Mouse (Mus musculus): ENCODE measurements around the gene Rfx7. TPM values are rescaled to one million over a fixed set of nuclear protein-coding genes. Genes with fewer than 3 reads are reported as not detected.
"Not testable (repeated sequence)": the region's sequence is repeated elsewhere in the genome, so short reads cannot be mapped to it uniquely, and the experiment has no call there.

The Rfx7 gene
- total RNA-seq, 4 experiments from 2014 or later: 20.0 to 28.9 (median 23.8) TPM

DNA sequence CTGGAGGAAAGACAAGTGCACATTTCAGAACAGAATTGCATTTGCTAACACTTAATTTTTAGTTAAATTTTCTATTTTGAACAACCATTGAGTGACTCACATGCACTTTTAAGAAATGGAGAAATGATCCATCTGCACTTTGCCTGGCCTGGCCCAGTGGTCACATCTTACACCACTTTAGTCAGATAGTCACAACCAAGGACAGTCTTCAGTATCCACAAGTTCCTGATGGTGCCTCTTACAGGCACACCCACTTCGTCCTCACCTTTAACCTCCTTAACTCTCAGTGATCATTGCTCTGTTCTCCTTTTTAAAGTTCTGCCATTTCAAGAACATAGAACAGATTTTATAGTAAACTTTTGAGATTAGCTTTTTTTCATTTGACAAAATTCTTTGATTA lies 26.7 kb downstream of the Rfx7 start:
- no peak for DNase-seq

DNA sequence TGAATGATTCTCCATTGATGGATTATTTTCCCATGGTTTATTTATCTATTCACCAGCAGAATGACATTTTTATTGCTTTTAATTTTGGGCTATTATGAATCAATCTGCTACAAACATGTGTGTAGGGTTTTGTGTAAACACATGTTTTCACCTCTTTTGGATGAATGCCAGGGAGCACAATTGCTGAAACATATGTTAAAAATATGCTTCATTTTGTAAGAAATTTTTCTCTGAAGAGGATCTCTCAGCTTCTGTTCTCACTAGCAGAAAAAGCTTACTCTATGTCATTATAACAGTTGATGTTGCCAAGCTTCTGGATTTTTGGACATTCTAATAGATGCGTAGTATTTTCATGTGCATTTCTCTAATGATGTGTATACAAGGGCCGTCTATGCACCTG lies 28.3 kb downstream of the Rfx7 start:
- no peak for DNase-seq

DNA sequence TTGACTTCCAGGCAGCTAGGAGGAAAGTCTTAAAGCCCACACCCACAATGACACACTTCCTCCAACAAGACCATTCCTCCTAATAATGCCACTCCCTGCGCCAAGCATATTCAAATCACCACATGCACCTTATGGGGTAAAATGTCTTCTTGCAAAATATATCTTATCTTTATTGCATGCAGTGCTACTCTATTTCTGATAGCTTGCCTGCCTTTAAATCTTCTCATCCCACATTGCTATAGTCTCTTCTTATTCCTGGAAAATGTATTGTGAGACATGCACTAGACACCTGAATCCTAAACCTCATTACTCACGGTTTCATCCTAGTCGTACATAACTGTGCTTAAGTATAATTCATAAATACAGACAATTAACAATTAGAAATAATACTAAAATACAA lies 31.2 kb downstream of the Rfx7 start:
- DNase-seq: no peak

DNA sequence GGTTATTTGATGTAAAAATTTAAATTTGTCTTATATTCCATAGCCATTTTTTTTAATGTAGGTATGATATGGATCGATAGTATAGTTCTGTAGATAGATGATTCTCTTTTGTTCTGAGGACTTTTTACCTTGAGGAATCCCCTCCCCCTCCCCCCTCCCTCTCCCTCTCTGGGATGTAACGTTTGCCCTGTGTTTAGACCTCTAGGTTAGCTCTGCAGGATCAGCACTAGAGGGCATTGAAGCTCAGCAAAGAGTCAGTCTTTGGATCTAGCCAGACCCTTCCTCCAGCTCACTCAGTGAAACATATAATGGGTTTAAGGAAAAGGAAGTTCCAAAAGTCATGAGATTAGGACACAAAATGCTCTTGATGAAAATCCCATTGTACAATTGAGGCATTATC lies 35.1 kb downstream of the Rfx7 start:
- no peak for DNase-seq

DNA sequence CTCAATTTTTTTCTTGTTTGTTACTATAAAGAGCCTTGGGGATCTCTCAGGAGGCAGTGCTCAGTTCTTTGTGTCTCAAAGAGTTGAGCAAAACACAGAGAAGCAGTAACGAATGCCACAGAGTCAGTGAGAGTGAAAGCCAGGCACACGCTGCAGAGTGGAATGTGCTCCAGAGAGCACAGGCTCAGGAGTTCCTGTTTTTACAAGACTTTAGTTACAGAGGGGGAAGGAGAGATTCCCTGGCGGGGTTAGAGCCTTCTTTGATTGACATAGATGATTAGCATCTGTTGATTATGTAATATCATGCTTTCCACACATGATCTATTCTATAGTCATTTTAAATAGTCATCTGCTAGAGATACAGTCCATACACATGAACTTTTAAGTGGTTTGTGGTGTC lies 48.2 kb downstream of the Rfx7 start:
- DNase-seq: no peak

DNA sequence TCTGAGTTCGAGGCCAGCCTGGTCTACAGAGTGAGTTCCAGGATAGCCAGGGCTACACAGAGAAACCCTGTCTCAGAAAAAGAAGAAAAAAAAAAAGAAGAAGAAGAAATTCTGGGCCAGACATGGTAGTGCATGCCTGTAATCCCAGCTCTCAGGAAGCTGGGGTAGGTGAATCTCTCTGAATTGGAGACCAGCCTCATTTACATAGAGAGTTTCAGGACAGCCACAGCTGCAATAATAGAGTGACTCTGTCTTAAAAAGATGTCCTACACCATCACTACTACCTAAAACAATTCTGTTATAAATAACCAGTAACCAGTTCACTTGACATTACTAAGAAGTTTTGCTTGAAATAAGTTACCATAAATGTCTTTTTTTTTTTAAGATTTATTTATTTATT lies 58.8 kb downstream of the Rfx7 start:
- DNase-seq: no peak

DNA sequence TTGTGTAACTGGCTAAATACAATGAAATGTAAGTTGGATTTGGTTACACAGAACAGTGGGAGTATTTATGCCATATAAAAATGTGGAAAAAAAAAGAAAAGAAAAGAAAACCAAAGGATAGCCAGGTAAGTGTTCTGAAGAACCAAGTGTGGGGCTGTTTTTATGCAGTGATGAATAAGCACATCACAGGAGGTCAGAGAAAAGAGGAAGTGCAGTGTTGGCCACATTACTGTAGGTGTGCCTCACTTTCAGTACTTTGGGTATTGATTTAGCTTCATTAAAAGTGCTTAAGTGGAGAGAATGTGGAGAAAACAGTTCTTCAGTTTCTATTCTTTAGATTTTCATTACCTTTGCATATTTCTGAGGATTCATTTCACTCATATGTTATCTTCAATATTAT lies 60.0 kb downstream of the Rfx7 start:
- no peak for DNase-seq

GRCm38 (mm10) chr9:72594656-72595055 lies 62.6 kb downstream of the Rfx7 start:
- DNase-seq: not testable (repeated sequence)

GRCm38 (mm10) chr9:72600142-72600541 lies 68.1 kb downstream of the Rfx7 start:
- no peak for DNase-seq

DNA sequence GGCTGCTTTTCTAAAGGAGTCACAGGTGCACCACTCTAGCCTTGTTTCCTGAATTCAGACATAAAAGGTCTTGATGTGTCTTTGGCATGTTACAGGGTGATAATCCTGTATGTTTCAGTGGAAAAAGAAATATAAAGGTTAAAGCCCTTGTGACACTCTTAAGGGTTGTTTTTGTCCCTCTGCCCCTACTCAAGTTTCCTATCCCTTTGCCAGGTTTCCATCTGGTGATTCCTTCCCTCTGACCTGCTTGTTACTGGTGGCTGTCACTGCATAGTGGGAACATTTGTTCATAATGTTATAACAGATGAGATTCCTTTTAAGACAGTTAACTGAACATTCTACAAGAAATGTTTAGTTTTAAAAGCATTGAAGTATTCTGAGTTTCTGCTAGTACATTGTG lies 77.7 kb downstream of the Rfx7 start:
- DNase-seq: no peak

GRCm38 (mm10) chr9:72613884-72614283 lies 81.8 kb downstream of the Rfx7 start:
- no peak for DNase-seq

GRCm38 (mm10) chr9:72614786-72615480 lies 82.9 kb downstream of the Rfx7 start:
- no peak for DNase-seq

DNA sequence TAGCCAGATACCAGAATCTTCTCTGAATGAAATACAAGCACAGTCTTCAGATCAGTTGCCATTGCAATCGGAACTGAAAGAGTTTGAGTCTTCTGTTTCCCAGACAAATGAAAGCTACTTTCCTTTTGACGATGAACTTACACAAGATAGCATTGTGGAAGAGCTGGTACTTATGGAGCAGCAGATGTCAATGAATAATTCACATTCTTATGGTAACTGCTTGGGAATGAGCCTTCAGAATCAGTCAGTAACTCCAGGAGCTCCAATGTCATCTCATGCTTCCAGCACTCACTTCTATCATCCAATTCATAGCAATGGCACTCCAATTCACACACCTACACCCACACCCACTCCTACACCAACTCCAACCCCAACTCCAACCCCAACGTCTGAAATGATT lies 86.0 kb downstream of the Rfx7 start:
- DNase-seq: no peak

DNA sequence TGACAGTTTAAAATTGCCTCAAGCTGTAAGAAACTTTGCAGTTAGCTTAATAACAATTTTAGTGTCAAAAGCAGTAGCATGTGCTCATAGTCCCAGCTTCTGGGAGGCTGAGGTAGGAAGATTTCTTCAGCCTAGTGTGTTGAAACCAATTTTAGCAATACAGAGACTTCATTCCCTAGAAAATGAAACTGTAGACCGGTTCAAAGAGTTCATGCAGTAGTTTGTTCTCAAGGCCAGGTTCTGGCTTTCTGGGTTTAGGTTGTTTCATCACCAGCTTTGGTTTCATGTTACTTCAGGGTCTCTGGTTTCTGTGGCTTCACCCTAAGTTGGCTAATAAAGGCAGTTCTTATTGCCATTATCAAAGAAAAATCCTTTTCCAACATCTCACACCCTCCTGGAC lies 91.6 kb downstream of the Rfx7 start:
- DNase-seq: no peak

DNA sequence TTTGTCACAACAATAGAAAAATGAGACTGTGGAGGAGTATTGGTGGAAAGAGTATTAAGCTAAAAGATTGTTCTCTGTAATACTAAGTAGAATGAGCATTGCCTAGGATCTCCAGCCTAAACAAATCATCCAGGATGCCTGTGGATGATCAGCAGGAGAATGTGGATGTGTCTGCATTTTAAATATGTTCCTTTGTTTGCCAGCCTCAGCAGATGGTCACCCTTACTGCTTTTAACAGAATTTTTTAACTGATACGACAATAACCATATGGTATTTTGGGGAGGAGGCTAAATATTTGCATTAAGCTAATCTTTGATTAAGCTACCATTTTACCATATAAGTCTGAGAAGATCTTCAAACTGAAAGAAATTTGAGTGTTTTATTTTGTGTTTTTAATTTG lies 95.6 kb downstream of the Rfx7 start:
- DNase-seq: no peak

- no peak for DNase-seq
Observed at GRCm38 (mm10) chr9:72628591-72628990, 96.6 kb downstream of the Rfx7 start.

- no peak for DNase-seq
Observed at GRCm38 (mm10) chr9:72632198-72632597, 100.2 kb downstream of the Rfx7 start.

GRCm38 (mm10) chr9:72635134-72635533 lies 103.1 kb downstream of the Rfx7 start:
- no peak for DNase-seq

DNA sequence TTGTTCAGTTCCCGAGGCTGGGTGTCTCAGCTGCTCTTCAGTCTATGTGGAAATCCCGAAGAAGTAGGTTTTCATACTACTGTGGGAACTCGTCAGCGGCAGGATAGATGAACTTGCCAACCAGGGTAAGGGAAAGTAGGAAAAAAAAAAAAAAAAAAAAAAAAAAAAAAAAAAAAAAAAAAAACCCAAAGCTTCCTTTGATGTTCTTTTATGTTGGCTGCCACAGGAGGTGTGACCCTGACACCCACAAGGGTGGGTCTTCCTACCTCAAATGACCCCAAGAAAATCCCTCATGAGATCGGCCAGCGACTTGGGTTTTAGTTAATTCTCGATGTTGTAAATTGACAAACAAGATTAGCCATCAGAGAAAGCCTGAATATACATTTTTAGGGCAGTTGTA lies 104.5 kb downstream of the Rfx7 start:
- no peak for DNase-seq

- no peak for DNase-seq
Observed at GRCm38 (mm10) chr9:72637243-72637642, 105.2 kb downstream of the Rfx7 start.

- no peak for DNase-seq
Observed at GRCm38 (mm10) chr9:72638951-72639842, 107.2 kb downstream of the Rfx7 start.

DNA sequence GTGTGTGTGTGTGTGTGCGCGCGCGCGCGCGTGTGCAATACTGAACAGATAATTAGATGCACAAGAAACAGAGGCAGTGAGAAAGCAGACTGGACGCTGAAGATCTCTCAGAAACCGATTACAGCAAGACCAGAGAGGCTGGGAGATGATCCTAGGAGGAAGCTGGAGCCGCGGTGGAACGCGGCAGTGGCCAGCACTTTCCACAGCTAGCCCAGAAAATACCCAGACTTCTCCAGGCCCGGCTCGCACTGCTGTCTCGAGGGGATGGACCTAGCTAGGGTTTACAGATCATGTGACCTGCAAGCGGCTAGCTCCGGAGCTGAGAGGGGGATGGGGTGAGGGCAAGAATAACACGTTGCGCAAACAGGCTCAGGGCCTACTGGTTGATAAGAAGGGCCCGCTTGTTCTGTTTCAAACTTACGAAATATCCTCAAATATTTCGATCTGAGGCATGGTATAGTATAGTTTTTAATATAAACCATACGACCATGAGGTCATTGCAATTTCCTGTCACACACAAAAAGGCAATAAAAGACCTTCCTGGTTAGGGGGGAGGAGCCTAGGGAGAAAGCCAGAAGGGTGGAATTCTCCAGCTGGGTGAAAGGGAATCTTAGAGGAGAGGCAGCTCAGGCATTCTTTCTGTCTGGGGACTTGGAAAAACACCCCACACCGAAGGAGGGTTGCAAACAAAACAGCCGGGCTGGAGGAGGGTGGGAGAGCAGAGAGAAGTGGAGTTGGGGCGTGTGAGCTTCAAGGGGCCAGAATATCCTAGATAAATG lies 108.0 kb downstream of the Rfx7 start:
- peak; percentile 89 for DNase-seq

DNA sequence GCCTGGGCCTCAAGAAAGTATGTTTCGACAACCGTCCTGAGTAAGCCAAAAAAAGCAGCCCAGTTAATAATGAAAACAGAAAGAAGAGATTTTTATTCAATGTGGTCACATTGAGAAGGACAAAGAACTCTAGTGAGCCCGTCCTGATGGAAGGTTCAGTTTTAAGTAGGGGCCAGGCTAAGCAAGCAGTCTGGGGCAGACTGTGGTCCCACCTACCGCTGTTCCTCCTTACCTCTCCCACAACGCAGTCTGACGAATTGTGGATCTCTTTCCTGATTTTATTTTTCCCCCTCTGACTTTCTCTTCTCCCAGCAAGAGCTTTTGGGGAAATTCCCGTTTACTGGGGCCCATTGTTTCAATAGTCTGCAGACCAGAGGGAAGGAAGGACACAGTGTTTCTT lies 108.6 kb downstream of the Rfx7 start:
- DNase-seq: no peak
